Mouse (Mus musculus) heart, postnatal 0 days (tissue): ENCODE data around the gene Akap12. TPM values are rescaled to one million over a fixed set of nuclear protein-coding genes. Genes with fewer than 3 reads are reported as not detected.

Source experiments
- ATAC-seq: fragments of 200-750 bp; cut with Nextera tagmentation; 2 replicates; pipeline ENCODE4 v1.8.0; 2017; ENCODE audit warnings: low read depth, moderate number of reproducible peaks, moderate library complexity; ENCODE audit not compliant: insufficient read depth
- DNase-seq: peaks from one replicate; pipeline ENCODE4 v3.0.0-alpha.2; 2016; ENCODE audit warnings: low spot score
- H3K27ac ChIP-seq: fragments of 300-500 bp; sonication (generic); 2 replicates; pipeline ENCODE4 v1.5.1; 2014; ENCODE audit warnings: low read depth, mild to moderate bottlenecking
- H3K27me3 ChIP-seq: fragments of 300-500 bp; sonication (generic); 2 replicates; pipeline ENCODE4 v1.6.1; 2014; ENCODE audit warnings: low read length, mixed read lengths; ENCODE audit not compliant: control insufficient read depth, insufficient read depth
- H3K36me3 ChIP-seq: fragments of 300-500 bp; sonication (generic); replicated peaks from 2 replicates; pipeline ENCODE4 v1.6.1; 2014; ENCODE audit warnings: low read length, mixed read lengths; ENCODE audit not compliant: control insufficient read depth, insufficient read depth
- H3K4me1 ChIP-seq: fragments of 300-500 bp; sonication (generic); 2 replicates; pipeline ENCODE4 v1.6.1; 2014; ENCODE audit warnings: antibody characterized with exemption; ENCODE audit not compliant: control insufficient read depth, insufficient read depth
- H3K4me2 ChIP-seq: fragments of 300-500 bp; sonication (generic); 2 replicates; pipeline ENCODE4 v1.6.1; 2014; ENCODE audit warnings: low read depth, mild to moderate bottlenecking, low read length, moderate library complexity
- H3K4me3 ChIP-seq: fragments of 300-500 bp; sonication (generic); 2 replicates; pipeline ENCODE4 v1.5.1; 2014; ENCODE audit warnings: low read depth, low read length
- H3K9ac ChIP-seq: fragments of 300-500 bp; sonication (generic); replicated peaks from 2 replicates; pipeline ENCODE4 v1.6.1; 2014; ENCODE audit warnings: low read depth, low read length, mixed read lengths
- H3K9me3 ChIP-seq: fragments of 300-500 bp; sonication (generic); replicated peaks from 2 replicates; pipeline ENCODE4 v1.6.1; 2016; ENCODE audit warnings: low read length; ENCODE audit not compliant: control insufficient read depth
- CTCF ChIP-seq: IDR thresholded peaks from 2 replicates; pipeline ENCODE4 v1.5.1; 2016; ENCODE audit warnings: antibody characterized with exemption, control low read depth, low read depth
- EP300 ChIP-seq: IDR thresholded peaks from 2 replicates; pipeline ENCODE4 v1.6.1; 2016; ENCODE audit warnings: antibody characterized with exemption, low read depth
- WGBS: fragments of 180-500 bp; shearing (Covaris S2); extraction: QIAGEN DNeasy Blood & Tissue Kit; methylation state at CpG from one replicate; pipeline ENCODE4 v1.1.7; 2014; 5-methylcytosine and 5-hydroxymethylcytosine counted together
- polyA plus RNA-seq: library from polyadenylated mRNA; unstranded; fragments of >200 nt; fragmentation: Nextera tagmentation; extraction: Ambion mirVana; gene quantifications from 2 replicates; pipeline ENCODE4 v1.2.1, GENCODE M21; 2015
- total RNA-seq: library from RNA; depleted of rRNA; stranded (reverse); fragments of >200 nt; gene quantifications from 2 replicates; pipeline ENCODE4 v1.2.3, GENCODE M21; 2014; ENCODE audit warnings: low replicate concordance

The Akap12 gene
- total and polyA plus RNA-seq, 2 experiments from 2014 or later = 19.9 to 26.1 TPM

DNA sequence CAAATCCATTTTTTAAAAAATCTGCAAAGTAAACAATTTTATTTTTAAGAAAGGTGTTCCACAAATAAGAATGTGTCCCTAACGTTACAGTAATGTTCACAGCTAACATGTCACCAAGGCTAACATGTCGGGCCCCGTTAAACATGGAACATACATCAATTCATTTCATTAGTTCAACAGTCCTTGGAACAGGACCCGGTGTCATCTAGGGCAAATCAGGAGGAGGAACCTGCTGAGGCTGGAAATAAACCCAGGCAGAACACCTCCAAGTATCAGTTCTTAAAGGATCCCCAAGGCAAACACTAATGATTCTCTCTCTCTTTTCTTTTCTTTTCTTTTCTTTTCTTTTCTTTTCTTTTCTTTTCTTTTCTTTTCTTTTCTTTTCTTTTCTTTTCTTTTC, 108.6 kb downstream of the Akap12 start:
- ATAC-seq (no peak), DNase-seq (no peak)
- H3K4me2 ChIP-seq = no peak overlapping the region
- H3K9me3 ChIP-seq = no peaks in the 10 kb centered on the region
- H3K4me3 ChIP-seq = no peak overlapping the region
- no peak overlapping the region for H3K9ac ChIP-seq
- no peaks in the 10 kb centered on the region for H3K27me3 ChIP-seq
- H3K4me1 ChIP-seq = no peaks in the 10 kb centered on the region
- TF ChIP-seq CTCF (no peak), EP300 (no peak)
- peaks cover 27% of the 10 kb centered on the region for H3K36me3 ChIP-seq
- WGBS = 85% methylated on average over 4 of the region's 4 CpGs
- H3K27ac ChIP-seq = no peak overlapping the region

DNA sequence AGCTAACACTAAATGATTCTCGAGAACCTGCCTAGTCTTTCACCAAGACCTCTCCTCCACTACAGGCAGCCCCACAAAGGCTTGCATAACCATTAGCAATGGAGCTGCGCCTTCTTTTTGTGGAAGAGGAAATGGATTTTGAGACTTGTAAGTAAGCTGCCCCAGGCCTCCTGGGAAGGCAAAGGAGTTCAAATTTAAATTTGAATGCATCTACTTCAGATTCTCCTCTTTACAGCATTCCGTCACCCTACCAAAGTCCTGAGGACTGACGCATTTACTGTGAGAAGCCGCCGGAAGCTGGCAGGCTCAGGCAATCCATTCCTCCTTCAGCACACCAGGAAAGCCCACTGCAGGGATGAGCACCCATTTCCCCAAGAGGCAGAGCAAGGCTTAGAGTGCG, 109.1 kb downstream of the Akap12 start:
- Histone ChIP-seq H3K4me2 (no peak overlapping the region), H3K27ac (no peak overlapping the region), H3K4me3 (no peak overlapping the region), H3K4me1 (no peaks in the 10 kb centered on the region), H3K9ac (no peak overlapping the region), H3K27me3 (no peaks in the 10 kb centered on the region), H3K36me3 (peaks cover 21% of the 10 kb centered on the region), H3K9me3 (no peaks in the 10 kb centered on the region)
- TF ChIP-seq EP300 = no peak
- no peak for TF ChIP-seq CTCF
- 84% methylated on average over 7 of the region's 7 CpGs for WGBS
- no peak for DNase-seq
- ATAC-seq = no peak

DNA sequence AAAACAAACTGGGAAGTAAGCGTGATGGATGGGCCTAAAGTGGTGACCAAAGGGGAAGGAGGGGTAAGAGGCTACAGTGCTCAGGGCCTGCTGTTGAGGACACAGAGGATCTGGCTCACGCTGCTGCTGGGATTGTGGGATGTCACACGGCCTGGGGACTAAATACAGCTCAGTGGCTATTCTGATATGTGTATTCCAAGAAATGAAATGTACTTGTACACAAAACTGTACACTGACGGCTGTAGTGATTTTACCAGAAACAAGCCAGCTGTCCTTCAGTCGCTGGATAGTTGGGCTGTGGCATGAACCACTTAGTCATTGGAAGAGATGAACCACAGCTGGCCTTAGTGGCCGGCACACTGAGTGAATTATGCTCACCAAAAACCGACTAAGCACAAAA, 110.3 kb downstream of the Akap12 start:
- H3K4me3 ChIP-seq = no peak overlapping the region
- DNase-seq (peak; percentile 39), ATAC-seq (peak; percentile 66)
- H3K9me3 ChIP-seq = no peaks in the 10 kb centered on the region
- no peak overlapping the region for H3K4me2 ChIP-seq
- H3K27ac ChIP-seq = 0 out of 2 replicates have a peak overlapping the region, but pooled peaks have one; percentile 35
- no peaks in the 10 kb centered on the region for H3K27me3 ChIP-seq
- 47% methylated on average over 7 of the region's 7 CpGs for WGBS
- no peak overlapping the region for H3K9ac ChIP-seq
- no peak for TF ChIP-seq CTCF
- TF ChIP-seq EP300 = no peak
- H3K4me1 ChIP-seq = no peaks in the 10 kb centered on the region
- peaks cover 15% of the 10 kb centered on the region for H3K36me3 ChIP-seq

DNA sequence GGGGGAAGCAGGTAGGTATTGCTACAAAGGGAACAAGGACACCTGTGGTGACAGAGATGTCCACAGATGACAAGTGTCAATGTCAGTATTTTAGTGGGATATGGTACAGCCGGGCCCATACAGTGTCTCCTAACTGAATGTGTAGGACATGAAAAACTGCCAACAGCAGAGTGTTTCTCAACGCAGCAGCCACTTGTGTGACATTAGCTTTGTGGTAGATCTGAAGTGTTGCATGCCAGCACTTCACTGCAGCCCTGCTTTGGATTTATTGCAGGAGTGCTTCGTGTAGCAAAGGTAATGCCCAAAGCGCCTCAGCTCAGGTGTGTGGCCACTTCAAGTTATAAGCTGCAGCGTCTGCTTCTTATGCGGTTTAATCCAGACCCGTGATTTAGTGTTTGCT, 110.8 kb downstream of the Akap12 start:
- H3K9ac ChIP-seq = no peak overlapping the region
- H3K27ac ChIP-seq = no peak overlapping the region
- no peak for DNase-seq
- no peaks in the 10 kb centered on the region for H3K9me3 ChIP-seq
- TF ChIP-seq EP300 = no peak
- no peak for TF ChIP-seq CTCF
- no peak overlapping the region for H3K4me2 ChIP-seq
- no peaks in the 10 kb centered on the region for H3K27me3 ChIP-seq
- H3K4me3 ChIP-seq = no peak overlapping the region
- ATAC-seq = peak; percentile 10; the same call in 1 of the 2 replicates
- H3K36me3 ChIP-seq = peaks cover 14% of the 10 kb centered on the region
- H3K4me1 ChIP-seq = peaks cover 3% of the 10 kb centered on the region; the same call in 1 of the 2 replicates
- 51% methylated on average over 7 of the region's 7 CpGs for WGBS

DNA sequence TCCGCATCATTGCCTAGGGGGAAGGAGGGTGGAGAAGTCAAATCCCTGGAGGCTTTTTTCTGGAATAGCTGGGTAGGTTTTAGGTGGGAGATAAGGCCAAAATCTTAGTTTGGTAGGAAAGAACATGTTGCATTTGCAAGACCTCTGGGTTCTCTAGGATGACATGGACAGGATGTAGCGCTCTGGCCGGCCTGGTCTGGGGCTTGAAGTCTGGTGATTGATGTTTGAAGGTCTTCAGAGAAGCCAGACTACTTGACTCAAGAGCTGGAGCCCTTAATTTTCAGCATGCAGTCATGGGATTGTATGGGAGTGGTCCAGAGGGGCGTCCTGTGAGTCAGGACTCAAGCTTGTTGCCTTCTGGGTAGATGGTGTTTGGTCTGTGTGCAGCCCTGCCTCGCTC, 114.6 kb downstream of the Akap12 start:
- H3K27me3 ChIP-seq = no peaks in the 10 kb centered on the region
- H3K9ac ChIP-seq = no peak overlapping the region
- no peak overlapping the region for H3K4me2 ChIP-seq
- no peak overlapping the region for H3K4me3 ChIP-seq
- peaks cover 22% of the 10 kb centered on the region for H3K4me1 ChIP-seq
- no peaks in the 10 kb centered on the region for H3K36me3 ChIP-seq
- DNase-seq = no peak
- 80% methylated on average over 5 of the region's 5 CpGs for WGBS
- TF ChIP-seq EP300 = no peak
- TF ChIP-seq CTCF = no peak
- ATAC-seq = no peak
- H3K27ac ChIP-seq = no peak overlapping the region
- H3K9me3 ChIP-seq = no peaks in the 10 kb centered on the region

DNA sequence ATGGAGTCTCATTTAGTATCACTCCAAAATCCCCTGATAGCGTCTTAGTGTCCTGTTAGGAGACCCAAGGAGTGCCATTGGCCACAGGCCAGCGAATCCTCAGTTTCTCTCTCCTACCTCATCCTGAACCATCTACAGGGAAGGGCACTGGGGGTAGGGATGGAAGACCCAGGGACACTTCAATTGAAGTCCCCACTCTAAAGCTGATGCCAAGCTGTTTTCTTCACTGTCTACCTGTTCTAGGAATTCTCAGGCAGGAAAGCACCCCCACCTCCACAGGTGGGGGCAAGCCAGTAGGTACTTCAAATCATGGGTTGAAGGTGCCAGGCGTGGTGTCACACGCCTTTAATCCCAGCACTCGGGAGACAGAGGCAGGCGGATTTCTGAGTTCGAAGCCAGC, 118.1 kb downstream of the Akap12 start:
- Histone ChIP-seq H3K9ac (no peak overlapping the region), H3K36me3 (no peaks in the 10 kb centered on the region), H3K27me3 (no peaks in the 10 kb centered on the region), H3K4me3 (no peak overlapping the region), H3K4me1 (peaks cover 31% of the 10 kb centered on the region), H3K27ac (no peak overlapping the region), H3K4me2 (no peak overlapping the region), H3K9me3 (no peaks in the 10 kb centered on the region)
- ATAC-seq (no peak), DNase-seq (no peak)
- TF ChIP-seq EP300 (no peak), CTCF (no peak)
- 89% methylated on average over 7 of the region's 7 CpGs for WGBS
